Mouse (Mus musculus): Measurements from ENCODE around the gene Zc3h12b. TPM values are rescaled to one million over a fixed set of nuclear protein-coding genes. Genes with fewer than 3 reads are reported as not detected.

The Zc3h12b gene
- polyA plus RNA-seq, 1 experiment from 2014 or later: 1.0 TPM

Other genes starting within 250 kb of the Zc3h12b start
- 3.0 and 4.3 TPM in 2 replicates for gene Asb12, start 153.7 kb upstream of the Zc3h12b start, polyA plus RNA-seq (2015; fragmentation: Nextera tagmentation; extraction: Ambion mirVana)
- not detected in 2 replicates for gene Pfn5, start 153.6 kb upstream of the Zc3h12b start, polyA plus RNA-seq (2015; fragmentation: Nextera tagmentation; extraction: Ambion mirVana)
- 6.2 and 7.6 TPM in 2 replicates for gene Zc4h2, start 53.2 kb upstream of the Zc3h12b start, polyA plus RNA-seq (2015; fragmentation: Nextera tagmentation; extraction: Ambion mirVana)
- gene Las1l, start 245.3 kb downstream of the Zc3h12b start, polyA plus RNA-seq (2015; fragmentation: Nextera tagmentation; extraction: Ambion mirVana): 49.7 and 54.8 TPM in 2 replicates